Mouse (Mus musculus) bone marrow macrophage, adult 2 months (primary cell): ENCODE results near the gene 4930402F06Rik. TPM values are rescaled to one million over a fixed set of nuclear protein-coding genes. Genes with fewer than 3 reads are reported as not detected.

ENCODE experiments used
- H3K27ac ChIP-seq: 2 replicates; pipeline ENCODE4 v1.5.1; 2012; ENCODE audit warnings: low read depth, low read length; ENCODE audit not compliant: insufficient read depth
- H3K4me1 ChIP-seq: 2 replicates; pipeline ENCODE4 v1.6.1; 2012; ENCODE audit warnings: low read length; ENCODE audit not compliant: control insufficient read depth, insufficient read depth
- H3K4me3 ChIP-seq: 2 replicates; pipeline ENCODE4 v1.5.1; 2012; ENCODE audit warnings: mild to moderate bottlenecking, low read length, moderate library complexity; ENCODE audit not compliant: insufficient read depth
- CTCF ChIP-seq: IDR thresholded peaks from 2 replicates; pipeline ENCODE4 v1.5.1; 2012; ENCODE audit warnings: low read depth, mild to moderate bottlenecking, low read length, moderate library complexity
- POLR2A ChIP-seq: IDR thresholded peaks from 2 replicates; pipeline ENCODE4 v1.6.1; 2012; ENCODE audit warnings: mild to moderate bottlenecking, low read depth, low read length, borderline replicate concordance
- polyA plus RNA-seq: library from polyadenylated mRNA; stranded (reverse); fragments of >200 nt; gene quantifications from 2 replicates; pipeline ENCODE4 v1.2.4, GENCODE M21; 2012; ENCODE audit not compliant: missing spikeins, insufficient read depth, insufficient read length

The 4930402F06Rik gene
- polyA plus RNA-seq, 1 experiment = not detected

DNA sequence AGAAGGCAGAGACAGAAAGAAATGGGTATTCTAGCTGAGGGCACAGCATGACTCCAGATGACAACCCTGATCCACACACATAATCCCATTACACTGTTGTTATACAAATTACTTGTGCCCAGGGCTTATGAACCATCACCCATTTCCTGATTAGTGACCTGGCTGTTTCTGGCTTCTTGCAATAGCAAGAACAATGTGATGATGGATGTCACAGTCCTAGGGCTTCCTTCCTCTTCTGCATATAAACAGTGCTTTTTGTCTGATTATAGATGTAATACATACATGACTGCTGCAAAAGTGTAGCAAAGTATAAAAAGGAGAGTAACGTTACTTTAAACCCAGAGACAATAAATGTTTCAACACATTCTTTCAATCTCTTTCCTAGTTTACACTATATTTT is 70.0 kb downstream of the 4930402F06Rik start:
- peak overlapping the region; percentile 29 for H3K27ac ChIP-seq
- H3K4me3 ChIP-seq = no peak overlapping the region
- peaks cover 44% of the 10 kb centered on the region for H3K4me1 ChIP-seq
- TF ChIP-seq CTCF = no peak
- no peak for TF ChIP-seq POLR2A

DNA sequence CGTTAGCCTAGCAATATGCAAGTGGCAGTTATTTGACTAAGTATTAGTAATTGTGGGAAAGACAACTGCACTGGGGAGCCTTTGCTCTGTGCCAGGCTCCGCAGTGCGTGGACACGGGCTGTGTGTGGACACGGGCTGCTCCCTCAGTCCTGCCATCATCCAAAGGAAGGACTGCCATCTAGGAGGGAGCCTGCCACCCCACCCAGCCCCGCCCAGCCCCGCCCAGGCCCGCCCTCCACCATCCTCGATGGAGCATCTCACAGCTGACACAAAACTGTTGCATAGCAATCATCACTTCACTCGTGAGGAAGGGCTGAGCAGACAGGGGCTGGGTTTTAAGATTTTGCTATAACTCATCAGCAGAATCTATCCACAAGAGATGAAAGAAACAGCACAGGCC is 71.0 kb downstream of the 4930402F06Rik start:
- Histone ChIP-seq H3K27ac (no peak overlapping the region), H3K4me3 (no peak overlapping the region), H3K4me1 (peaks cover 38% of the 10 kb centered on the region)
- no peak for TF ChIP-seq POLR2A
- no peak for TF ChIP-seq CTCF

Other genes starting within 250 kb of the 4930402F06Rik start
- 259 and 260 TPM in 2 replicates for gene Rab14, start 196.1 kb downstream of the 4930402F06Rik start, polyA plus RNA-seq
- gene Gsn, start 140.8 kb downstream of the 4930402F06Rik start, polyA plus RNA-seq = 330 and 333 TPM in 2 replicates
- 350 and 351 TPM in 2 replicates for gene Stom, start 60.2 kb downstream of the 4930402F06Rik start, polyA plus RNA-seq
- gene 4930568D16Rik, start 29.4 kb downstream of the 4930402F06Rik start, polyA plus RNA-seq = not detected in 2 replicates
- gene Ggta1, start 66.1 kb upstream of the 4930402F06Rik start, polyA plus RNA-seq = 67.5 and 83.4 TPM in 2 replicates
- 0.25 and 0.40 TPM in 2 replicates for gene Dab2ip, start 161.1 kb upstream of the 4930402F06Rik start, polyA plus RNA-seq